Mouse (Mus musculus): ENCODE results near the gene Ptprcap.

GRCm38 (mm10) chr19:4120496-4120895, 32.9 kb upstream of the Ptprcap start:
- TF ChIP-seq POLR2A (IDR thresholded peaks at IDR 0.05; ENCODE audit: extremely low read depth, insufficient read depth, low read length) = no peak
- no peak for TF ChIP-seq CTCF (IDR thresholded peaks at IDR 0.05; ENCODE audit: low read depth, low read length)

Data from liver, adult 2 months (tissue).